Mouse (Mus musculus) neutrophil, adult 5-6 weeks (primary cell): ENCODE data around the gene Prdm16. TPM values are rescaled to one million over a fixed set of nuclear protein-coding genes. Genes with fewer than 3 reads are reported as not detected.

ENCODE experiments used
- ATAC-seq: fragments of 151-379, 151-347 bp; 2 replicates; pipeline ENCODE4 v1.8.0; 2017; ENCODE audit warnings: mild to moderate bottlenecking, moderate TSS enrichment; ENCODE audit not compliant: insufficient number of reproducible peaks, poor library complexity, low FRiP score, severe bottlenecking; ENCODE audit errors: extremely low read depth
- total RNA-seq: library from RNA; stranded (forward); fragments of 200-1000 nt; gene quantifications from 2 replicates; pipeline ENCODE4 v1.2.3, GENCODE M21; 2017

Gene Prdm16
- total RNA-seq, 1 experiment from 2014 or later = 1.7 TPM

DNA sequence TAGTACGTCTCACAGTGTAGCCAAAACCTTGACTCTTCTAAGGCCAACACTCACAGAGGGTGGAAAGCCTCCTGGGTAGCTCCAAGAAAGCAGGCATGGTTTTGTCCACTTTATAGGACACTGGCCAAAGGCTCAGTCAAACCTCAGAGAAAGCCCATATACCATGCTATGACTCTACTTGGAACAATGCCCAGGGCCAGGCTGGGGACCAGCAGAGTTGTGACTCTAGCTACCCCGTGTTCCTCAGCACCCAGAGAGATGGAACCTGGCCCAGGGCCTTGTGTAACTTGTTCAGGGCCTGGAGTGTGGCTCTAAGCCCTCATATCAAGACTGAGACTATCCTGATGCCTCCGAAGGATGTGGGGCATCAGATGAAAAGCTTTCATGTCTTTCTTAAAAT is 178.9 kb downstream of the Prdm16 start:
- ATAC-seq = no peak

DNA sequence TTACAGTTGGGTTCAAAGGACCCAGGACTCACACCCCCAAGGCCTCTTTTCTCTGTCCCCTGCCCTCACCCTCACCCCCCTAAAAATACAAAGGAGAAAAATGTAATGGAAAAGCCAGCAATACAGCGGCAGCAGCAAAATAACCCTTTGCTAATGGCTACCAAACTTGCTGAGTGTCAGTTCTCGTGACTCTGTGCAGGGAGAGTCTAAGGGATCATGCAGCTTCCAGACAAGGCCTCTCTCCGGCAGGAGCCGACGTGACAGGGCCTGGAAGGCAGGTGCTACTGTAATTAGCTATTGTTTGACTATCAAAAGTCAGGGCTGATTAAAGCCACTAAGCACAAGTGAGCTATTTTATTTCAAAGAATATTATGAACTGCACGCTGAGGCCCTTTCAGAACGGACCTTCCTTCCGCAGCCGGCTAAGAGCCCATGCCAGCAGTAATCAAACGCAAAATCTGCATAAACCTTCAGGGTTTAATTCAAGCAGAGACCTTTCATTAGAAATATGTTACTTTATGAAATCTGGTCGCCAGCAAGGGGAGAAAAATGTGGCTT is 180.3 kb downstream of the Prdm16 start:
- no peak for ATAC-seq

DNA sequence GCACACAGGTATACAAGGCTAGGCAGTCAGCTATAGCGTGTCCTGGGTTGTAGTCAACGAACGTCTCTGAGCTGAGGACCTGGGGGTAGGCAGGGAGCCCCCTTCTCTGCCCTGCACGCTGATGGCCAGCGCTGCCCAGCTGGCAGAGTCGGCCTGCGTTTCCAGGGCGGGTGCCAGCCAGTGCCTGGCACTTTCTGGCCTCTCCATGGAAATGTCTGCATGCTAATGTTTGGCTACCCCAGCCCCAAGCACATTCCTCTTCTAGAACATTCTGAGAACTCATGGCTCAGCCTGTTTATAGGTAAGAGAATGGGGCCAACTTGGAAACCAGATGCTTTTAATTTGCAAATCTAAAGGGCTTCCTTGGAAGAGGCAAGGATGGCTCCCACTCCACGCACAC is 186.2 kb downstream of the Prdm16 start:
- ATAC-seq = no peak

DNA sequence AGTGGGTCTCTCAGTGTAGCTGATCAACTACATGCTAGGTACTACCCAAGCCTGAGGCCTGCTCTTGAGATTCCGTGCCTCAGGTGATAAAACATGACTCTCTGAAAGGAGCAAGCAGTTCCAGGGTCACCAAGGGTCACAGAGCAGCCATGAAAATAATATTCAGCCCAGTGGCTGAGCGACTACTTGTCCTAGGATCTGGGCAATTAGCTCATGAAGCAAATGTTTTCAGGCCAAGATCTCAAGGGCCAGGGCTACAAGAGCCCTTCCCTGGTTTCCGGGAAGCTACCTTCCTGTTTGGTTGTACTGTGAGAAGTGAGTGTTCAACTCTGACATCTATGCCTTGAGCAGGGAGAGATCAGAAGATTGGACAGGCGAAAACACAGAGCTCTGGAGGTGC is 186.6 kb downstream of the Prdm16 start:
- no peak for ATAC-seq

DNA sequence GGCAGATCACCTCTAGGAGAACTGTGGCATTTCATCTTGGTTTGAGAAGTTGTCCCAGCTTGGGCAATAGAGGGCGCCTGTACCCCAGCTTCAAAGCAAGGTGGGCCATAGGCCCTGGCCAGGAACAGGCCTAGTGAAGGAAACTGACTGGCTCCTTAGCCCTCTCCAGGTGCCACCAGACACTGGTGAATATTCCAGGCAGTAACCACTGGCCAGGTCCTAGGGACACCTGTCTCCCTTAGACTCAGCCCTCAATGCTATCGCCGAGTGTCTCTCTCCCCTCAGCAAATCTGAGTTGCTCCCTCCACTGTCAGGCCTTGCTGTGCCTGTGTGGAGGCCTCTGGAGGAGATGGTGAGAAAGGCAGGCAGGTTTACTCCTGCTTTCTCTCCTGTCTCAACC is 187.3 kb downstream of the Prdm16 start:
- no peak for ATAC-seq

DNA sequence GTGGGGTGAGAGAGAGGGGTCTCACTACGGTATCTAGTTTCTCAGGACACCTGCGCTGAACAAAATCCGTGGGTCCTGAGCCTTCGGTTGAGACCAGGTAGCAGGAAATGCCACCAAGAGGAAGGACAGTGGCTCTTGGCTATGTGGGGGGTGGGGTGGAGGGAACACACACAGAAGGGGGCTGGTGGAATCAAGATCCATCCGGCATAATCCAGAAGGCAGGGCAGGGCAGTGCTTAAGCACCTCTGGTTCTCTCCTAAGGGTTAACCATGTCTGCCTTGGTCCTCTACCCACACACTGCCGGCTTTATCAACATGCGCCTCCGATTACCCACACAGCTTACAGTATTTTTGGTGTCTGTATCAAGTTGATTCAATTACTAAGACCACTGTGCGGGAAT is 191.0 kb downstream of the Prdm16 start:
- ATAC-seq = no peak

DNA sequence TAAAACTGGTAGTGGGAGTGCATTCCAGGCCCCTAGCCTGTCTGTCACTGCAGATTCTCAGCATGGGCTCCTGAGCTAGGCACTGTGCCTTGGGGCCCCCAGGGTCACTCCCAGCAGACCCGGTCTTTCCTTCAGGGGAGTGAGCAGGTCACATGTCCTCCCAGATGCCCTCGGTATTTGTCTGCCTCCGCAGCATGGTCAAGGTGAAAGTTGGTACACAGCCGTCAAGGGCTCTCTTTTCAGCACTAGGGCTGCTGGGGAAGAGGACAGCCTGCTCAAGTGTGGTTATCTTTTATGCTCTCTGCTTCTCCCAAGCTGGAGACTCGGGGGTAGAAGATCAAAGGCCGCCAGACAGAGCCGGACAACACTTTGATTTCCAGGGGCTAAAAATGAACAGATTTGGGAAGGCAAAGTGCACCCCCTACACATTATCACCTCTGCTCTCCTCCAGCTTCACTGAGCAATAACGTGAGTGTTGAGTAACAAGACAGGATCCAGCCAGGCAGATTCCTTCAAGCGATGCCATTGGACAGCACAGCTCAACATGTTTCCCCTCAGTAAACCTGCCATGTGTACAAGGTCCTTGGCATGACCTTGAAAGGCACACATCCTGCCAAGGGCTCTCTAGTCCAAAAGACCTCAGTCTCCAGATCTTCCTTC is 193.9 kb downstream of the Prdm16 start:
- ATAC-seq = no peak

DNA sequence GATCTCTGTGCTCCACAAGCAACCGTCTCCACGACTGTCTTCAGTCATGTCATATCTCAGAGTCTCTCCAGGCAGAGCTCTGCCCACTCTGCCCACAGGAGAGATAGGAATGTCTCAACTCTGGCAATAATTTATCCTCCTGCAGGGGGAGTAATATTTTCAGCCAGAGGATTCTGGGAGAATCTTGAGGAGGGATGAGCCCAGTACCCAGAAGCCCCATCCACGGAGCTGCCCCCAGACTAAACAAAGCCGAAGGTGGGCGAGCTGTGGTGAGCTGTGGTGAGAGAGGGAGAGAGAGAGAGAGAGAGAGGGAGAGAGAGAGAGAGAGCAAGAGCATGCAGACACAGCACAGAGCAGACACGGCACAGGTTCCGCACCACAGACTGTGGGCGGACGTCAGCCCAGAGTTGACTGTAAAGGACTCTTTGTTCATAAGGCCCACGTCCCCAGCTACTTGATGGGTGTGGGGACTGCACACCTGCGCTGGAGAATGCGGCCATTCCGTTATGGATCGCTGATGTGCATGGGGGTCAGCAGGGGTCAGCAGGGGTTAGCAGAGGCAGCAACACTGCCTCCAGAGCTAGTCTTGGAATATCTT is 197.1 kb downstream of the Prdm16 start:
- ATAC-seq = no peak

DNA sequence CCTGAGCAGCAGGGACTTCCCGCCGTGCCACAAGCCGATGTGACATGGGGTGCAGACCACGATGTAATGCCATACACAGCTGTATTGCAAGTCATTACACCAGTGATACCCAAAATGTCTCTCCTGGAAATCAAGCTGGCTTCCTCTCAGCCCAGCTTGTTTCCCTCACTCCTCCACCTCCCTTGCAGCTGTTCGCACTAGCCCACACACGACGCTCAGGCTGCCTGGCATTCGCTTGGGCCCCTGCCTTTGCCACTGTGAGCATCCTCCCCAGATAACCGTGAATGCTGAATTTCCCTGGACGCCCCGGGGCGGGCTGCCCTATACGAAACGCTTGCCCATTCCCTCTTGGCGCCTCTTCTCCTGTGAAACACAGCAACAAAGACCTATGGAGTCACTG is 198.1 kb downstream of the Prdm16 start:
- no peak for ATAC-seq

DNA sequence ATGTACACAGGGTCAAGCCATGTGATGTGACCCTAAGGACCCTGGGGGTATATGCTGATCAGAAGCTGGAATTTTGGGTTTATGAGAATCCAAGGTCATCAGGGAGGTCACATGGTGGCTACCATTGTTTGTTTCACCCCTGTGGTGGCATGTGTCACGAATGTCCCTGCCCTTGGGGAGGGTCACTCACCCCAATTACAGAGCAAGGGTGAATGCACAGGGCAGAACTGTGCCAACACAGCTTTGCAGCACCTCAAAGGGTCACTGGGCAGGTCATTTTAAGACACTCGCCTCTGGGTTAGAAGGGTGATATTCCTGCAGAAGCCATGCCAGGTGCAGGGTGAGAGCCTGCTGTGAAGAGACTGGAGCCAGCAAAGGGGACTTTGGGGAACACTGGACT is 206.9 kb downstream of the Prdm16 start:
- no peak for ATAC-seq

DNA sequence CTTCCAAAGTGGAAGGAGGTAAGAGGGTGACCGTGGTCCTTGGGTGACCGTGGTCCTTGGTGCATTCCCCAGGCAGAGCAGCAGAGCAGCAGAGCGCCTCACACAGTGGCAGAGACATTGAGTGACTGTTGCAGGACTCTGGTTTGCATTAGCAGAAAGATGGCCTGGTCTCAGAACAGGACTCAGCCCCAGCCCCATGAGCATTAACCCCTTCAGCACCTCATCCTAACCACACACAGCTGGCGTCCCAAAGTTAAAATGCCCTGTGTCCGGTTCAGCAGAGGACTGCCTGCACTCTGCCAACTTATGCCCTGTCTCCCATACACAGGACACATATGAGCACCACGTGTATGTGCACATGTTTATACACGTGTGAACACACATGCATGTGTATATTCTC is 209.8 kb downstream of the Prdm16 start:
- ATAC-seq = no peak

DNA sequence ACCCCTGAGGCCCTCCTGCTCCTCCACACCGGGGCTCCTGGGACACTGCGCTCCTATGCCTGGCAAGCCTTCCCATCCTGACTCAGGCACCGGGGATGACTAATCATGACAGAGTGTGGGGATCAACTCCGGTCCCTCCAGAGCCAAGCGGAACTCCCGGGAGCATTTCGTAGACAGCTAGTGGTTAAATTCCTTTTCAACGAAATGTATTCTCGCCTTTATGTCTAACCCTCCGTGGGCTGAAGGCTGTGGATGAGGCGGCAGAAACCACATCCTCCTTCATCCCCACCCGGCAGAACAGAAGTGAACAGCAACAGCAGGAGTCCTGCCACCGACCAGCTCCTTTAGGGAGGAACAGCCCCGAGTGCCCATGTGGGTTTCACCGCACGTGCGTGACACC is 211.4 kb downstream of the Prdm16 start:
- no peak for ATAC-seq

DNA sequence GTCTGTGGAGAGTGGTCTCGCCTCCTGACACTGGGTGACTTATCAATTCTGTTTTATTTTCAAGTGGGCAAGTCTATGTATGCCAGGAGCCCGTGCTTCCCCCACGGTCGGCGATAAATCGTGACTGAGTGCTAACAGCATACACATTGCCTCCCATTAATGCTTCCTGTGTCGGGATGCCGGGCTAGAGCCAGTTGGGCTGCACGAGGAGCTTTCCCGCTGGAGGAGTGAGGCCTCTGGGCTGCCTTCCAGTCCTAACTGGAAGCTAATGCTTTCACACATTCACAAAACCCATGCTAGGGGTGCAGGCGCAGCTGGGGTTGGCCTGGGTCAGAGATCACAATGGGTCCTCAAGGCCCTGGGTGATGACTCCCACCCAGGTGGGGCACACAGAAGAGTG is 212.0 kb downstream of the Prdm16 start:
- no peak for ATAC-seq

DNA sequence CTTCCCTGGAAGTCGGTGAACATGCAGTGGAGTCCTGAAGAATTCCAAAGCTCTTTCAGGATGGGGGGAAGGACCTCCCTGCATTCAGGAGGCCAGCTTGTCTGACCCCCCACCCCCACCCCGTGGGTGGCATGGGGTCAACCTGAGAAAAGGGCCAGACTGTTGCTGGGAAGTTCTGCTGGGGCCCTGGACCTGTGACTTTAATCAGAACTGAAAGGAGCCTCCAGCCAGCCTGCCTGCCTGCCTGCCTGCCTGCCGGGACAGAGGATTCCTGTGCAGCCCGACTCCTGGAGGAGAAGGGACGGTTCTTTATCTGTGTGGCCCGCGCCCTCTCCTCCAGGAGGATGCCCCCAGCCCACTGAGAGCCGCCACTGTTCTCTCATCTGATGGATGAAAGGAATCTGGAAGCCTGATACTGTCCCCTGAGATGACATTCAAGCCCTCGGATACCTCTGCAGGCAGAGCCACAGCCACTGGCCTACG is 214.2 kb downstream of the Prdm16 start:
- no peak for ATAC-seq

DNA sequence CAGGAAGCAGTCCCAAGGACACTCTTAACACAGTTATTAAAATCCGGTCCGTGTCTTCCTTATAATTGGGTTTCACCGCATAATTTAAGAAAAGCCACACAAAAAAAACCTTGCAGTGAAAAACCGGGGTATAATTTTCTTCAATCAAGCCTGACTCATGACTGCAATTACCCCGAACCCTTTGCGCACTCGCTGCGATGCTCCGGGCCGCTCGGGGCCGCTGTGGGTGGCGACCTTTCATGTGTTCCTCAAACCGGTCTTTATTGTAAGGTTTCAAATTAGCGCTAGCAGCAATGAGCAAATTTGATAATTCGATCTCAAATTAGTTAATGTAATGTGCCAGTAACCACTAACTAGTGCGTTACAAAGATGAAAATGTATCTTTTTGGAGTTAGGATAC is 215.9 kb downstream of the Prdm16 start:
- no peak for ATAC-seq

DNA sequence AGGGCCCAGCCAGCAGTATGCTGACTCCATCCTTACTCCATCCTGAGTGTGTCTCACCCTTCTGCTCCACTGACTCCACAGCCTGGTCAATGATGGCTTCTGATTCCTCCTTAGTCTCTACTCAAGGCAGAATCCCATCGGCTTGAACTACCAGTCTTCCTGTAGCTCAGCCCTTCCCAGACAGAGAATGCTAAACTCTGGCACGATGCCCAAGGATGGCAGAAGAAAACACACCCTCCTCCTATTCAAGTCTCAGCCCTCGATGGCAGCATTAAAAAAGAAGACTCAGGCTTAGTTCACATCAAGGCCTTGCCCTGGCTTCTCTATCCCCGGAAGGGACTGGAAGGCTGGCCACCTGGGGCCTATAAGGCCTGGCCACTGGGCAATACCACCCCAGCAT is 216.9 kb downstream of the Prdm16 start:
- no peak for ATAC-seq

DNA sequence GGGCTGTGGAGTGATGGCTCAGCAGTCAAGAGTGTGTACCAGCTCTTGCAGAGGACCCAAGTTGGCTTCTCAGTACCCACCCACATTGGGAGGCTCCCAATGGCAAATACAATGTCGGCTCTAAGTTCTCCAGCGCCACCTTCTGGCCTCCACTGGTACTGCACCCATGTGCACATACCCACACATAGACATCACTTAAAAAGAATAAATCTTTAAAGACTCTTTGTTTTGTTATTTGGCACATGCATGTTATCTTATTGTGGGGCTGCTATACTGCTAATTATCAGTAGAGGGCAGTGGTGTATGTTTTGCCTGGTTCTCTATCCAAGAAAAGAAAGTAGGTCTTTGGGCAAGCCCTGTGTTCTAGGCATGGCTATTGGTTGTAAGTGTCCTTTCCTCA is 217.7 kb downstream of the Prdm16 start:
- ATAC-seq = no peak

DNA sequence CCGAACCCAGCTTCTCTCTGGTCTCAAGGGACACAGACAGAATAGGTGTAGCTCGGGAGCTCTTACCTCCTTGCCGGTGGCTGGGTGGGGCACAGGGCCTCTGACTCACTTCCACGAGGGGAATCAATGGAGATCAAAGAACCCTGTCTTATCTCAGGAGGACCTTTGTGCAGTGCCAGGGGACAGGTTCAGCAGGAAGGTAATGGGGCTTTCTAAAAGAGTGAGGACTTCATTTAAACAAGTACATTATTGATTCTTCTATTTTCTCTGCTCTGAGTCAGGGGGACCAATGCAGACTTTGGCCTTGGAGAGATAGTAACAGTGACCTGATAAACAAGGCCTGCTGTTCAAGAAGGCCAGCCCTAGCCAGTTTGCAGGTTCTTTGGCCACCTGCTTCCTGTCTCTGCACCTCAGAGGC is 218.3 kb downstream of the Prdm16 start:
- ATAC-seq = no peak

DNA sequence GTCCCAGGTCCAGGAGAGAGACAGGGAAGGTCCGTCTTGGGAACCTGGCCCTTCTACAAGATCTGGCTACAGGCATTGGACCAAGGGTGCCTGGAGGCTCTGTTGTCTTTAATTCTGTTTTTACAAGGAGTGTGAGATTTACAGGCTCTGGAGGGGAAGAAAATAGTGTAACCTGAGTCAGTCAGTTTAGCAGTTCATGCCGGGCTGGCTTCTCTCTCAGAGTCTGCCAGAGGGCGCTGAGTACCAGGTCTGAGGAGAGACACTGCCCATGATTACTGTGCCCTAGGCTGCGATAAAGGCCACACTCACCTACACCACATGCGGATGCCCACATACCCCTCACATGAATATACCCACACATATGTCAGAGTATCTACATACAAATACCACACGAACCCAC is 219.9 kb downstream of the Prdm16 start:
- ATAC-seq = no peak

DNA sequence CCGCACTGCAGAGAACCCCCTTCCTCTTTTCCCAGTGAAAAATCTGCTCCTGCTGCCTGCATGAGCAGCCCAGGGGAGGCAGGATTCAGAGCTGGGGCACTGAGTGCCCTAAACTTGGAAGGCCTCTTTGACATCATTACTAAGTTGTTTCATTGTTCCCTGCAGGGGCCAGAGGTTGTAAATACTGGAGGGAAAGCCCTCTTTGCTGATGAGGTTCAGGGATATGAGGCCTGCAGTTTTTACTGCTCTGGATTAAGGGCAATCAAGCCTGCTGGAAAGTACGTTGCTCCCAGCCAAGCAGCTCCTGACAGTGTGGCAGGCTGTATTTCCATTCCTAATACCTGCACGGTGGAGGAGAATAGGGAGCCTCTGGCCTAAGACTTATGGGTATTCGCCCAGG is 221.8 kb downstream of the Prdm16 start:
- no peak for ATAC-seq

DNA sequence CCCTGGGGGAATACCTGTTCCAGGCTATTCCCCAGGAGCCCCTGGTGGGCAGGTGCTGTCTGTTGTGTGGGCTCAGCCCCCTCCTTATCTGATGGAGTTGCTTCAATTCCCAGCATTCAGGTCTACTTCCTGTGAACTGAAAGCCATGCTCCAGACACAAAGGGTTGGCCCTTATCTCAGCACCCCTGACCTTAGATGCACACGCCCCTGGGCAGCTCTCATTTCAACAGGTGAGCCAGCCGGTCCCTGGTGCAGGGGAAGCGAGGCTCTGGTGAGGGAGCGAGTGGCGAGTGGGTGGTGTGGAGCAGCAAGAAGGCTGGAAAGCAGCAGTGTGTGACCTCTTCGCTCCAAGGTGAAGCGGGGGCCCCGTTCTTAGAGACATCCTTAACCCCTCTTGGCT is 226.1 kb downstream of the Prdm16 start:
- ATAC-seq = no peak
